Mouse (Mus musculus) CH12.LX (cell line): ENCODE results near the gene Frg2f1. TPM values are rescaled to one million over a fixed set of nuclear protein-coding genes. Genes with fewer than 3 reads are reported as not detected.

ENCODE experiments used
- DNase-seq: peaks from one replicate; pipeline ENCODE4 v3.0.0-alpha.2; 2013; ENCODE audit errors: extremely low read depth
- H3K27ac ChIP-seq: 2 replicates; pipeline ENCODE4 v1.5.1; 2012; ENCODE audit warnings: low read depth, mild to moderate bottlenecking, control low read depth, moderate library complexity; ENCODE audit not compliant: insufficient read depth
- H3K27me3 ChIP-seq: replicated peaks from 2 replicates; pipeline ENCODE3; 2012; ENCODE audit warnings: inconsistent platforms
- H3K36me3 ChIP-seq, 2 experiments: replicated peaks in 1 of 2; 2 replicates each; pipeline versions ENCODE3 to v1.6.1; 2012; ENCODE audit warnings: inconsistent platforms in 1 of 2, low read length in 1 of 2, mild to moderate bottlenecking in 1 of 2, mixed read lengths in 1 of 2, moderate library complexity in 1 of 2; ENCODE audit not compliant: control insufficient read depth in 1 of 2, insufficient read depth in 1 of 2
- H3K4me1 ChIP-seq, 2 experiments: 2 replicates each; pipeline ENCODE4 v1.6.1; 2012; ENCODE audit warnings: inconsistent platforms in 1 of 2, moderate library complexity in 1 of 2; ENCODE audit not compliant: insufficient read depth in 2 of 2, control insufficient read depth in 1 of 2
- H3K4me2 ChIP-seq: 2 replicates; pipeline ENCODE4 v1.6.1; 2012; ENCODE audit warnings: low read depth, mild to moderate bottlenecking, control low read depth; ENCODE audit not compliant: poor library complexity, insufficient read depth, severe bottlenecking
- H3K4me3 ChIP-seq, 3 experiments: fragments of 150-350 bp in 1 of 3; sonication (generic) in 1 of 3; replicated peaks in 1 of 3; 2 replicates each; pipeline versions ENCODE3 to v1.5.1; 2011 to 2012; ENCODE audit warnings: low read depth in 2 of 3, low read length in 2 of 3, mild to moderate bottlenecking in 2 of 3, moderate library complexity in 2 of 3, control low read depth in 1 of 3, improper control_type of control experiment in 1 of 3, inconsistent platforms in 1 of 3, mixed read lengths in 1 of 3; ENCODE audit not compliant: poor library complexity in 1 of 3
- H3K79me2 ChIP-seq: replicated peaks from 2 replicates; pipeline ENCODE4 v1.6.1; 2012; ENCODE audit warnings: mild to moderate bottlenecking, moderate library complexity; ENCODE audit not compliant: control insufficient read depth, poor library complexity, insufficient read depth, severe bottlenecking; ENCODE audit errors: extremely low read depth
- H3K9ac ChIP-seq: 2 replicates; pipeline ENCODE4 v1.6.1; 2012; ENCODE audit warnings: low read depth, mild to moderate bottlenecking, control low read depth, moderate library complexity; ENCODE audit not compliant: insufficient read depth
- H3K9me3 ChIP-seq: replicated peaks from 2 replicates; pipeline ENCODE3; 2012; ENCODE audit warnings: low read length, inconsistent platforms, mixed read lengths
- CHD1 ChIP-seq: IDR thresholded peaks from 2 replicates; pipeline ENCODE4 v1.6.1; 2012; ENCODE audit warnings: low read depth, low read length, improper control_type of control experiment, inconsistent platforms
- CTCF ChIP-seq, 2 experiments: IDR thresholded peaks in 1 of 2; conservative IDR thresholded peaks in 1 of 2; 2 replicates each; pipeline ENCODE4 v1.5.1; 2011 to 2012; ENCODE audit warnings: low read depth in 2 of 2, low read length in 2 of 2, improper control_type of control experiment in 1 of 2, inconsistent platforms in 1 of 2, mild to moderate bottlenecking in 1 of 2, moderate library complexity in 1 of 2
- EP300 ChIP-seq: IDR thresholded peaks from 2 replicates; pipeline ENCODE4 v1.6.1; 2011; ENCODE audit warnings: low read length, improper control_type of control experiment
- GABPA ChIP-seq: IDR thresholded peaks from 2 replicates; pipeline ENCODE4 v1.6.1; 2012; ENCODE audit warnings: low read depth, low read length, improper control_type of control experiment, inconsistent platforms; ENCODE audit not compliant: insufficient replicate concordance
- HCFC1 ChIP-seq: IDR thresholded peaks from 2 replicates; pipeline ENCODE4 v1.6.1; 2012; ENCODE audit warnings: low read depth, mild to moderate bottlenecking, inconsistent platforms, low read length, improper control_type of control experiment
- JUND ChIP-seq: conservative IDR thresholded peaks from 2 replicates; pipeline ENCODE4 v1.6.1; 2011; ENCODE audit warnings: low read depth, low read length, improper control_type of control experiment
- KAT2A ChIP-seq: IDR thresholded peaks from 2 replicates; pipeline ENCODE4 v1.6.1; 2012; ENCODE audit warnings: low read length, improper control_type of control experiment, inconsistent platforms; ENCODE audit not compliant: insufficient replicate concordance
- MEF2A ChIP-seq: IDR thresholded peaks from 2 replicates; pipeline ENCODE4 v1.6.1; 2014; ENCODE audit warnings: low read depth, mild to moderate bottlenecking, inconsistent platforms, low read length, improper control_type of control experiment, borderline replicate concordance
- MXI1 ChIP-seq: IDR thresholded peaks from 2 replicates; pipeline ENCODE4 v1.6.1; 2011; ENCODE audit warnings: mild to moderate bottlenecking, low read depth, low read length, improper control_type of control experiment
- MYC ChIP-seq: IDR thresholded peaks from 2 replicates; pipeline ENCODE4 v1.6.1; 2011; ENCODE audit warnings: low read depth, mild to moderate bottlenecking, improper control_type of control experiment, low read length
- NELFE ChIP-seq: IDR thresholded peaks from 2 replicates; pipeline ENCODE4 v1.6.1; 2011; ENCODE audit warnings: low read depth, low read length, improper control_type of control experiment
- PAX5 ChIP-seq: IDR thresholded peaks from 2 replicates; pipeline ENCODE4 v1.6.1; 2012; ENCODE audit warnings: low read length, inconsistent platforms, mixed read lengths
- RCOR1 ChIP-seq: conservative IDR thresholded peaks from 2 replicates; pipeline ENCODE4 v1.6.1; 2012; ENCODE audit warnings: low read depth, mild to moderate bottlenecking, inconsistent platforms, low read length, improper control_type of control experiment
- SMC3 ChIP-seq: IDR thresholded peaks from 2 replicates; pipeline ENCODE4 v1.6.1; 2011; ENCODE audit warnings: low read depth, low read length, improper control_type of control experiment
- TBP ChIP-seq: conservative IDR thresholded peaks from 2 replicates; pipeline ENCODE4 v1.6.1; 2011; ENCODE audit warnings: low read depth, low read length, improper control_type of control experiment
- USF2 ChIP-seq: conservative IDR thresholded peaks from 2 replicates; pipeline ENCODE4 v1.6.1; 2011; ENCODE audit warnings: low read depth, low read length, improper control_type of control experiment
- ZKSCAN1 ChIP-seq: IDR thresholded peaks from 2 replicates; pipeline ENCODE4 v1.6.1; 2012; ENCODE audit warnings: low read depth, inconsistent platforms, low read length, improper control_type of control experiment, borderline replicate concordance
- dilution Hi-C: fragments of 300-500 bp; cut with MboI; formaldehyde crosslinking; loops from 2 replicates; pipeline ENCODE4 v1.14.3; 2020; ENCODE audit warnings: low sequenced_read_pairs; ENCODE audit not compliant: extremely low pct_unique_long_range_greater_than_20kb, extremely low pct_ligation_motif_present
- in situ Hi-C: fragments of 300-500 bp; cut with MboI; formaldehyde crosslinking; loops from 3 replicates; pipeline ENCODE4 v1.14.3; 2019; ENCODE audit warnings: low sequenced_read_pairs, low pct_ligation_motif_present, low pct_unique_long_range_greater_than_20kb, mixed read lengths
- polyA plus RNA-seq: library from polyadenylated mRNA; unstranded; fragments of >175 nt; gene quantifications from 2 replicates; pipeline ENCODE4 v1.2.1, GENCODE M21; 2012; ENCODE audit warnings: low read depth; ENCODE audit not compliant: insufficient read length
- total RNA-seq, 2 experiments: library from RNA; depleted of rRNA; stranded (reverse); fragments of 300-350 nt in 1 of 2; fragments of >200 nt in 1 of 2; gene quantifications; 2 replicates each; pipeline ENCODE4 v1.2.3; 2012 to 2014

Gene Frg2f1
- total and polyA plus RNA-seq, 3 experiments: 3.5 to 4.4 (median 3.9) TPM

- dilution Hi-C loops: no loop called here
- Histone ChIP-seq H3K4me1 (peaks cover 0 to 15% of the 10 kb centered on the region in 2 experiments; a peak in 2 of 4 replicates), H3K9me3 (peaks cover 10% of the 10 kb centered on the region), H3K36me3 (peaks cover 3 to 32% of the 10 kb centered on the region in 2 experiments), H3K27me3 (no peaks in the 10 kb centered on the region), H3K79me2 (peaks cover 18% of the 10 kb centered on the region), H3K9ac (no peak overlapping the region), H3K4me2 (no peak overlapping the region), H3K27ac (no peak overlapping the region), H3K4me3 (no peak overlapping the region)
- DNase-seq: no peak
- TF ChIP-seq PAX5 (no peak), USF2 (no peak), NELFE (no peak), SMC3 (no peak), EP300 (no peak), RCOR1 (no peak), KAT2A (no peak), MXI1 (no peak)
- in situ Hi-C loops: no loop called here
Measured at GRCm38 (mm10) chr4:119566322-119566835, 27.1 kb upstream of the Frg2f1 start.

GRCm38 (mm10) chr4:119563136-119563535 is 23.8 kb upstream of the Frg2f1 start:
- peaks cover 10% of the 10 kb centered on the region for H3K9me3 ChIP-seq
- in situ Hi-C loops (no loop called here), dilution Hi-C loops (no loop called here)
- peaks cover 3 to 34% of the 10 kb centered on the region in 2 experiments for H3K36me3 ChIP-seq
- H3K4me1 ChIP-seq: peaks cover 0 to 22% of the 10 kb centered on the region in 2 experiments; a peak in 2 of 4 replicates
- no peak overlapping the region for H3K4me2 ChIP-seq
- DNase-seq: no peak
- no peak overlapping the region for H3K9ac ChIP-seq
- peak overlapping the region in 1 of 3 experiments; percentile 2 for H3K4me3 ChIP-seq
- no peak overlapping the region for H3K27ac ChIP-seq
- TF ChIP-seq TBP (no peak), JUND (no peak), GABPA (no peak), MYC (no peak), MEF2A (no peak), HCFC1 (no peak), SMC3 (no peak), NELFE (no peak), ZKSCAN1 (no peak), CHD1 (no peak), CTCF (conservative IDR thresholded peaks at IDR 0.05 in 1 of 2, IDR thresholded peaks at IDR 0.05 in 1 of 2; ENCODE audit: low read depth in 2 of 2, low read length in 2 of 2) (no peak)
- H3K79me2 ChIP-seq: peaks cover 32% of the 10 kb centered on the region
- no peaks in the 10 kb centered on the region for H3K27me3 ChIP-seq
